Mouse (Mus musculus) adrenal gland (tissue): ENCODE data around the gene Auts2.

Experiments used
- intact Hi-C: fragments of 180-260 bp; cut with DNase I; formaldehyde crosslinking; loops from one replicate; pipeline ENCODE4 v1.15.1; 2025

Gene Auts2

GRCm38 (mm10) chr5:131593261-131593660, 949.9 kb downstream of the Auts2 start:
- intact Hi-C loops = no loop called here

GRCm38 (mm10) chr5:131589948-131590467, 953.1 kb downstream of the Auts2 start:
- intact Hi-C loops = no loop called here

- intact Hi-C loops = no loop called here
Measured at GRCm38 (mm10) chr5:131586332-131586700, 956.8 kb downstream of the Auts2 start.

- intact Hi-C loops = no loop called here
Measured at GRCm38 (mm10) chr5:131585684-131586331, 957.3 kb downstream of the Auts2 start.

- intact Hi-C loops = no loop called here
Measured at GRCm38 (mm10) chr5:131584260-131585135, 958.6 kb downstream of the Auts2 start.

- intact Hi-C loops = no loop called here
Measured at GRCm38 (mm10) chr5:131581110-131582050, 961.8 kb downstream of the Auts2 start.

GRCm38 (mm10) chr5:131578737-131579136, 964.4 kb downstream of the Auts2 start:
- intact Hi-C loops = no loop called here

- intact Hi-C loops = no loop called here
Measured at GRCm38 (mm10) chr5:131575733-131576265, 967.3 kb downstream of the Auts2 start.

- intact Hi-C loops = no loop called here
Measured at GRCm38 (mm10) chr5:131575086-131575514, 968.0 kb downstream of the Auts2 start.

GRCm38 (mm10) chr5:131574469-131575085, 968.6 kb downstream of the Auts2 start:
- intact Hi-C loops = no loop called here

- intact Hi-C loops = no loop called here
Measured at GRCm38 (mm10) chr5:131573296-131574177, 969.6 kb downstream of the Auts2 start.

- intact Hi-C loops = loop anchor here (10.0 kb wide), 1 partner anchor 309 kb away; no protein-coding TSS in a partner anchor
Measured at GRCm38 (mm10) chr5:131566032-131566431, 977.1 kb downstream of the Auts2 start.

- intact Hi-C loops = loop anchor here (10.0 kb wide), 1 partner anchor 311 kb away; no protein-coding TSS in a partner anchor
Measured at GRCm38 (mm10) chr5:131563630-131564252, 979.4 kb downstream of the Auts2 start.

- intact Hi-C loops = loop anchor here (10.0 kb wide), 1 partner anchor 314 kb away; no protein-coding TSS in a partner anchor
Measured at GRCm38 (mm10) chr5:131560773-131561560, 982.2 kb downstream of the Auts2 start.

- intact Hi-C loops = no loop called here
Measured at GRCm38 (mm10) chr5:131558403-131559174, 984.6 kb downstream of the Auts2 start.

- intact Hi-C loops = no loop called here
Measured at GRCm38 (mm10) chr5:131557591-131558385, 985.4 kb downstream of the Auts2 start.
